Mouse (Mus musculus) cerebellum, adult 2 months (tissue): ENCODE data around the gene Mvb12b. TPM values are rescaled to one million over a fixed set of nuclear protein-coding genes. Genes with fewer than 3 reads are reported as not detected.

Experiments
- DNase-seq, 2 experiments: peaks; one replicate each; pipeline ENCODE4 v3.0.0; 2021
- H3K27ac ChIP-seq: fragments of 200-500 bp; 2 replicates; pipeline ENCODE4 v1.5.1; 2012; ENCODE audit warnings: low read length, control low read depth, inconsistent platforms; ENCODE audit not compliant: insufficient read depth
- H3K27me3 ChIP-seq: fragments of 200-500 bp; 2 replicates; pipeline ENCODE4 v1.6.1; 2012; ENCODE audit warnings: inconsistent platforms, mild to moderate bottlenecking, low read length, moderate library complexity; ENCODE audit not compliant: control insufficient read depth, insufficient read depth
- H3K4me1 ChIP-seq: fragments of 200-500 bp; 2 replicates; pipeline ENCODE4 v1.6.1; 2011; ENCODE audit warnings: low read length; ENCODE audit not compliant: control insufficient read depth, insufficient read depth
- H3K4me3 ChIP-seq: fragments of 200-500 bp; replicated peaks from 2 replicates; pipeline ENCODE3; 2011; ENCODE audit warnings: mild to moderate bottlenecking, low read depth, low read length, control low read depth; ENCODE audit not compliant: insufficient read depth
- CTCF ChIP-seq: fragments of 200-500 bp; IDR thresholded peaks from 2 replicates; pipeline ENCODE4 v1.5.1; 2011; ENCODE audit warnings: low read depth, mild to moderate bottlenecking, control low read depth, low read length, moderate library complexity, borderline replicate concordance; ENCODE audit not compliant: insufficient read depth
- POLR2A ChIP-seq: fragments of 200-500 bp; IDR thresholded peaks from 2 replicates; pipeline ENCODE4 v1.6.1; 2011; ENCODE audit warnings: low read length, control low read depth, borderline replicate concordance; ENCODE audit not compliant: insufficient read depth
- WGBS: fragments of 180-500 bp; shearing (Covaris S2); methylation state at CpG from one replicate; pipeline ENCODE4 v1.1.7; 2018; 5-methylcytosine and 5-hydroxymethylcytosine counted together
- polyA plus RNA-seq: library from polyadenylated mRNA; depleted of rRNA; stranded (reverse); fragments of >200 nt; gene quantifications from 2 replicates; pipeline ENCODE4 v1.2.3, GENCODE M21; 2012

The Mvb12b gene
- polyA plus RNA-seq, 1 experiment, result 70.8 TPM

DNA sequence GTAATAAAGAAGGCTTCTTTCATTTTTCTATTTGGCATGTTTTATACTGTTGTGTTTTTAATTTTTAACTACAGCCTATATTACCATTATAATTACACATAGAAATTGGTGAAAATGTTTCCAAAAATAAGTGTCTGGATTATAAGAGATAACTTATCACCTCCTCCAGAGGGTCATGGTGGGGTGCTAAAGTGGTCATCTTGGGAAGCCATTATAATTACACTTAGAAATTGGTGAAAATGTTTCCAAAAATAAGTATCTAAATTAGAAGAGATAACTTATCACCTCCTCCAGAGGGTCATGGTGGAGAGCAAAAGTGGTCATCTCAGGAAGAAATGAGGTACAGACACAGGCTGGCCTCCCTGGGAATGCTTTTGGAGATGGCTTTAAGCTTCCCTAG, 48.5 kb downstream of the Mvb12b start:
- Histone ChIP-seq H3K27ac (no peak overlapping the region), H3K4me3 (no peak overlapping the region), H3K27me3 (no peaks in the 10 kb centered on the region), H3K4me1 (no peaks in the 10 kb centered on the region; the same call in 1 of the 2 replicates)
- DNase-seq, result no peak
- TF ChIP-seq POLR2A, result no peak
- no peak for TF ChIP-seq CTCF

DNA sequence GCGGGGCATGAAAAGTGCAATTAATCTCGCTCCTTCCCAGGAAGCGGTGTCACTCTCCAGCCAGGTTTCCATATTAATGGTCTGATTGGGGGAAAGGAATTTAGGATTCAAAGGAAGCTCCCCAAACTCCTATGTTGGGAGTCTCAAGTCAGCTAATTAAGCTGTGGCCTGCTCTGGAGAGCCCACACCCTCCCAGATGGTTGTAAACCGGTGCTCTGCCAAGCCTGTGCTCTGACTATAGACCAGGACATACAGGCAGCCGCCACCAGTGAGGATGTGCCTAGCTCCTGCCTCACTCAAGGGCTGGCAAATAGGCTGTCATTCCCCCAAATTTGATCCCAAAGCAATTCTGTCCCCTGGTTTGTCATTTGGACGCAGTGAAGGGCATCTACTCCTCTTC, 50.4 kb downstream of the Mvb12b start:
- Histone ChIP-seq H3K4me3 (no peak overlapping the region), H3K27ac (no peak overlapping the region)
- WGBS, result 71% methylated on average over 6 of the region's 6 CpGs

DNA sequence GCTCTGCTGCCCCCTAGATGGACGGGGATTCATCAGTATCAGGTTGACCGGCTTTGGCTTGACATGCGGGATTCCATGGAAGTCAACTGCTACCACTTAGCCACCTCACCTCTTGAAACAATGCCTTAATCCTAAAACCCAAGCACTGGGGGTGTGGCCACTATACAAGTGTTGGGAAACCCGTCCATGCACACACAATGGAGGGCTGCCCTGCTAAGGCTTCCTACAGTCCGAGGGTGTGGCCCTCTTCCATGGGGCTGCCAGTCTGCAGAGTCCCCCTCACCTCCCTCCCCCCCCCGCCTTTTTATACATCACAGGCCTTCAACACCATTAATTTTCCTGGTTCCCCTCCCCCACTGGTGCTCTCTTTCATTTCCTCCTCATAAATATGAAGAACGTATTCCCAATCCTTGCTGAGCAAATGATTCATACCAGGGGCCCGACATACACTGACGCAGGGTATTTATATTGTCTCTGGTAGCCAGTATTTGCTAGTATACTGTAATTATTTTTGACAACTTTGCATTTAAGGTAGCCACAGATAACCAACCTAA, 51.0 kb downstream of the Mvb12b start:
- Histone ChIP-seq H3K27ac (no peak overlapping the region), H3K27me3 (no peaks in the 10 kb centered on the region), H3K4me3 (no peak overlapping the region), H3K4me1 (no peaks in the 10 kb centered on the region; the same call in 1 of the 2 replicates)
- no peak for DNase-seq
- 75% methylated on average over 9 of the region's 9 CpGs for WGBS
- TF ChIP-seq POLR2A (no peak), CTCF (no peak)

More for the DNA sequence above, 50.4 kb downstream of the Mvb12b start:
- H3K4me1 ChIP-seq, result no peaks in the 10 kb centered on the region; the same call in 1 of the 2 replicates
- TF ChIP-seq CTCF, result no peak
- TF ChIP-seq POLR2A, result no peak
- no peaks in the 10 kb centered on the region for H3K27me3 ChIP-seq
- no peak for DNase-seq

DNA sequence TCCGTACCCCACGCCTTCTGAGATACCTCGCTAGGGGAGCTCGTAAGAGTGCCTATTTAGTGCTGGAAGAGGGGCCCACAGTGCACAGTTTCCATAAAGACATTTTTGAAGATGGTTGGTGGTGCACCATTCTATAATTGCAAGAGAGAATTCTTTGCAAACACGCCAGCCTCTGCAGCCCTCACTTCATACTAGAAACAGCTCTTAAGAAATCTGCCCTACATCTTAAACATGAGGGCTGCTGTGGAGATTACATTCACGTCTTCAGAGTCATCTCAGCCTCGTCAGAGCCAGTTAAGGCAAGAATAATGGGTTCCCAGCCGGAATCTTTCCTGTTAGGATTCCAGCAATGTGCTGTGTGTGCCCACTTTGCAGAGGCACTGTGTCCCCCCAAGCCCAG, 52.7 kb downstream of the Mvb12b start:
- no peak overlapping the region for H3K27ac ChIP-seq
- WGBS, result 93% methylated on average over 8 of the region's 8 CpGs
- no peak for DNase-seq
- no peak overlapping the region for H3K4me3 ChIP-seq
- no peaks in the 10 kb centered on the region; the same call in 1 of the 2 replicates for H3K4me1 ChIP-seq
- TF ChIP-seq POLR2A (no peak), CTCF (no peak)
- no peaks in the 10 kb centered on the region for H3K27me3 ChIP-seq

DNA sequence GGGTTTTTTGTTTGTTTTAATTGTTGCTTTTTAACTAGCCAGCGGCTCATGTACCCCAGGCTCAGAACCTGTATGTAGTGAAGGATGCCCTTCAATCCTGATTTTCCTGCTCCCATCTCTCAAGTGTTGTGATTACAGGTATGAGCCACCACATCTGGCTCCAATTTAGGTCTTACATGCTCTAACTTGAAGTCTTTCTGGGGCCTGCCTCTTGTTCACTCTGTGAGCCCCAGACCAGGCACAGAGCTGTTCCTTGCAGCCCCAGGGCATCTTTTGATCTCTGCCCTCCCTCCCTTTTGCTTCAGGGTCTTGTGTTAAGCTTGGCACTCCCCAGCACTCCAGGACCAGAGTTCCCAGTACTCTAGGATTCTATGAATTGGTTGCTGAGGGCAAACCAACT, 53.8 kb downstream of the Mvb12b start:
- H3K4me3 ChIP-seq, result no peak overlapping the region
- H3K27me3 ChIP-seq, result no peaks in the 10 kb centered on the region
- DNase-seq, result no peak
- no peak overlapping the region for H3K27ac ChIP-seq
- WGBS, result 91% methylated on average over 1 of the region's 1 CpGs
- TF ChIP-seq POLR2A (no peak), CTCF (no peak)
- no peaks in the 10 kb centered on the region for H3K4me1 ChIP-seq

DNA sequence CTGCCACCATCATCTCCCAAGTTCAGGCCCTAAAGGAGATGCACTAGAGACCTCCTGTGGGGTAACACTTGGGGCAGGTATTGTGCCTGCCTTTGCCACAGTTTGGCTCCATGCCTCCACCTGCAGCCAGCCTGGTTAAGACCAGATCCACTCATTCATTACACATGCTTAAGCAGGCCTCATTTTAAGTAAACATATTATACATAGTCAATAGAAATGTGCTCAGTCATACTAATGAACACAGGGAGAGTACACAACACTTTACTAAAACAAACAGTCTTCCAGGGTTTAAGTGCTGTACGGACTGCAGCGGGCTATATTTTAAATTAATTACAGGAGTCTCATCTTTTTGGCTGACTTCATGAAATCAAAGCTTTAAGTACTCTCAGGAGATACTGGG, 57.9 kb downstream of the Mvb12b start:
- Histone ChIP-seq H3K27ac (no peak overlapping the region), H3K4me3 (no peak overlapping the region), H3K27me3 (no peaks in the 10 kb centered on the region), H3K4me1 (no peaks in the 10 kb centered on the region; the same call in 1 of the 2 replicates)
- no peak for DNase-seq
- WGBS, result 92% methylated on average over 2 of the region's 2 CpGs
- TF ChIP-seq CTCF (no peak), POLR2A (no peak)

DNA sequence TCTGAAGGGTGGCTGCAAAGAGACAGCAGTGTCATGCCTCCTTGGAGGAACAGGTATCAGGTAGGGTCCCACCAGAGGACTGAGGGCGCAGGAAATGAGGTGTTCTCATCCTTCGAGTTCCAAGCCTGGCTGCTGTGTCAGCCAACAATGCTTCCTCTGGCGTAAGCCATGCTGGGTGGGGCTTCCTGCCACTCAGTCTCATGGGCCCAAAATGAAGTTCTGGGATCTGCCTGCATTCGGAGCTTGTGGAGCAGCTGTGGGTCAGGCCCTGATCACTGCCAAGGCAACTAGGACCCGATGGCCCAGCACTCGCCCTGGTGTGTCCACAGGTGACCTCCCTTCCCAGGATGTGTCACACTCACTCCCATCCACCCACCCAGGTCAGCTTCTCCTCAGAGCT, 61.0 kb downstream of the Mvb12b start:
- Histone ChIP-seq H3K4me1 (no peaks in the 10 kb centered on the region; the same call in 1 of the 2 replicates), H3K4me3 (no peak overlapping the region), H3K27me3 (no peaks in the 10 kb centered on the region), H3K27ac (no peak overlapping the region)
- TF ChIP-seq CTCF (no peak), POLR2A (no peak)
- WGBS, result 82% methylated on average over 6 of the region's 6 CpGs
- DNase-seq, result no peak

DNA sequence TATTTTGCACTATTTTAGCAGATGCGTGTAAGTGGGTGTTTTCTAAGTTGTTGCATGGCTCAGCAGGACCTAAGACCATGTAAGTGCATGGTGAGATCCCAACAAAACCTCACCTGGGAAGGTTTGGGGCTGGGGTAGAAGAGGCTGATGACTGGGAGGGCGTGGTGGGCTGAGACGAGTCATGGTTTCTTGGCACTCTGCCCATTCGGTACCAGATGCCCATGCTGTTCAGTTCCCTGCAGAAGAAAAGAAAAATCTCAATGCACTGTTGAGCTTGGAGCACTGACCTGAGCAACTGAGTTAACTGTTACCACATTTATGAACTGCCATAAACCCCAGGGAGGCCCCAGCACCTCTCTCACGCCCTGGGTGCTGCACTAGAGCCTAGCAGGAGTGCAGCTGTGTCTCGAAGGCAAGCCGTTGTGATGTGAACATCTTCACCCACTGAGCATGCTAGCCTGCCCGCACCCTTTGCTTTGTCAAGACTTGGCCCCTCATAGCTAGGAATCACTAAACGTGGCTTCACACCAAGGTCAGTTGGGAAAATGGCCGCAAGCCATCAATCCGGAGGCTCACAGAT, 62.7 kb downstream of the Mvb12b start:
- 64% methylated on average over 11 of the region's 11 CpGs for WGBS
- Histone ChIP-seq H3K27ac (no peak overlapping the region), H3K4me3 (no peak overlapping the region), H3K4me1 (peaks cover 12% of the 10 kb centered on the region), H3K27me3 (no peaks in the 10 kb centered on the region)
- DNase-seq, result no peak
- TF ChIP-seq POLR2A (no peak), CTCF (no peak)
